Mouse (Mus musculus): ENCODE data around the gene Stk10.

The Stk10 gene

GRCm38 (mm10) chr11:32642899-32643886, 110.1 kb downstream of the Stk10 start:
- CTCF ChIA-PET: interaction anchor here (0.6 to 2.1 kb wide), 8 partner anchors 9 to 322 kb away, joined by 3 to 19 read pairs (median 3); no protein-coding TSS in a partner anchor
- POLR2A ChIA-PET: interaction anchor here (0.7 to 4.0 kb wide), 63 partner anchors 8 to 894 kb away, joined by 3 to 40 read pairs (median 4); partner anchors contain the start of genes Stk10 (in 3 of the 4) and Snrnp25 (in 1 of the 4)

- POLR2A ChIA-PET: interaction anchor here in 1 of 4 experiments (1.0 kb wide), 1 partner anchor 37 kb away, joined by 3 read pairs; no protein-coding TSS in a partner anchor
- CTCF ChIA-PET: no interaction called here
These were observed 110.9 kb downstream of the Stk10 start for GRCm38 (mm10) chr11:32644010-32644409.

GRCm38 (mm10) chr11:32647265-32647664, 114.2 kb downstream of the Stk10 start:
- ChIA-PET POLR2A (interaction anchor here in 1 of 4 experiments (0.6 to 1.0 kb wide), 2 partner anchors 29 to 33 kb away, joined by 4 to 5 read pairs; no protein-coding TSS in a partner anchor), CTCF (interaction anchor here in 1 of 4 experiments (1.0 kb wide), 1 partner anchor 44 kb away, joined by 4 read pairs; no protein-coding TSS in a partner anchor)

- POLR2A ChIA-PET: interaction anchor here in 1 of 4 experiments (0.6 to 1.9 kb wide), 4 partner anchors 9 to 34 kb away, joined by 3 to 6 read pairs (median 4); no protein-coding TSS in a partner anchor
- CTCF ChIA-PET: no interaction called here
These were observed 117.2 kb downstream of the Stk10 start for GRCm38 (mm10) chr11:32650236-32650749.

GRCm38 (mm10) chr11:32650893-32651590, 117.9 kb downstream of the Stk10 start:
- ChIA-PET POLR2A (interaction anchor here in 2 of 4 experiments (0.7 to 1.1 kb wide), 2 partner anchors 8 to 9 kb away, joined by 4 to 6 read pairs; partner anchors contain the start of gene Fbxw11 (in 2 of the 2)), CTCF (interaction anchor here in 1 of 4 experiments (1.0 kb wide), 1 partner anchor 43 kb away, joined by 3 read pairs; no protein-coding TSS in a partner anchor)

GRCm38 (mm10) chr11:32651723-32652122, 118.6 kb downstream of the Stk10 start:
- ChIA-PET POLR2A (interaction anchor here in 2 of 4 experiments (0.7 to 1.1 kb wide), 2 partner anchors 9 kb away, joined by 4 to 6 read pairs; partner anchors contain the start of gene Fbxw11 (in 2 of the 2)), CTCF (interaction anchor here in 1 of 4 experiments (1.0 kb wide), 1 partner anchor 42 kb away, joined by 3 read pairs; no protein-coding TSS in a partner anchor)

GRCm38 (mm10) chr11:32662082-32662656, 129.1 kb downstream of the Stk10 start:
- CTCF ChIA-PET: interaction anchor here in 1 of 4 experiments (0.7 to 1.1 kb wide), 2 partner anchors 73 to 237 kb away, joined by 3 read pairs; no protein-coding TSS in a partner anchor
- POLR2A ChIA-PET: interaction anchor here in 2 of 4 experiments (0.5 to 6.1 kb wide), 9 partner anchors 15 to 489 kb away, joined by 3 to 31 read pairs (median 3); partner anchors contain the start of gene Fbxw11 (in 2 of the 2)

GRCm38 (mm10) chr11:32665639-32666038, 132.5 kb downstream of the Stk10 start:
- ChIA-PET CTCF (no interaction called here), POLR2A (no interaction called here)

GRCm38 (mm10) chr11:32666983-32667382, 133.9 kb downstream of the Stk10 start:
- ChIA-PET CTCF (interaction anchor here in 1 of 4 experiments (1.2 kb wide), 1 partner anchor 139 kb away, joined by 3 read pairs; no protein-coding TSS in a partner anchor), POLR2A (interaction anchor here in 2 of 4 experiments (0.9 to 1.6 kb wide), 4 partner anchors 10 to 25 kb away, joined by 3 to 6 read pairs (median 4); partner anchors contain the start of gene Fbxw11 (in 1 of the 2))

- POLR2A ChIA-PET: interaction anchor here (0.7 to 1.5 kb wide), 6 partner anchors 10 to 908 kb away, joined by 3 read pairs; partner anchors contain the start of gene Fbxw11 (in 2 of the 4)
These were observed 138.4 kb downstream of the Stk10 start for GRCm38 (mm10) chr11:32671480-32671879.

More at GRCm38 (mm10) chr11:32671480-32671879, 138.4 kb downstream of the Stk10 start:
- CTCF ChIA-PET: interaction anchor here in 2 of 4 experiments (0.6 to 1.4 kb wide), 3 partner anchors 38 to 494 kb away, joined by 3 to 4 read pairs (median 3); no protein-coding TSS in a partner anchor

Data from embryonic stem cell, embryonic (primary cell).